8 mouse cellular contexts compared by ENCODE assay signal in the genomic region with DNA sequence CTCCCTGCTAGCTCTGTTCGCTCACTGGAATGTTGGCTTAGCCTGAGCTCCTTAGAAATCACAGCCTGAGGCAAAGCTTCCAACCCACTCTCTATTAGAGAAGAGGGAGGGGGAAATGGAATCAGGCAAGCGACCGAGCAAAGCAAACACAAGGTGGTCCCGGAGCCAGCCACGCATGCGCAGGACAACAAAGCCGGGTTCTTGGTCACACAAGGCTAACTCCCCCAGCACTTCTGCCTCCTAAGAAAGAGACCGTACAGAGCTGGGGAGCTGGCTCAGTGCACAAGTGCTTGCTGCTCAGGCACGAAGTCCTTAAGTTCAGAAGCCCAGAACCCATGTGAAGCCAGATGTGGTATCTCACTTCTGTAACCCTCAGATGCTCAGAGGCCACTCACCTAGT. TPM values are rescaled to one million over a fixed set of nuclear protein-coding genes. Genes with fewer than 3 reads are reported as not detected.
DNase-seq lines count a peak whose midpoint lies in the region; ATAC-seq and TF ChIP-seq lines count a peak whose summit lies in the region.

No protein-coding gene starts in this region.

- H3K4me1 ChIP-seq in embryonic facial prominence, embryonic 11.5 days (ENCODE audit: control insufficient read depth, insufficient read depth, low read length): no peaks in the 10 kb centered on the region
- no peaks in the 10 kb centered on the region for H3K4me1 ChIP-seq in hindbrain, embryonic 16.5 days (ENCODE audit: control insufficient read depth, insufficient read depth, low read depth, low read length)
- no peaks in the 10 kb centered on the region for H3K4me1 ChIP-seq in neural tube, embryonic 11.5 days (ENCODE audit: control insufficient read depth, insufficient read depth, low read length)

- H3K27me3 ChIP-seq in embryonic facial prominence, embryonic 11.5 days (ENCODE audit: control insufficient read depth, insufficient read depth, low read length): no peaks in the 10 kb centered on the region
- H3K27me3 ChIP-seq in hindbrain, embryonic 16.5 days (replicated peaks; ENCODE audit: control insufficient read depth, insufficient read depth, low read length): no peaks in the 10 kb centered on the region
- H3K27me3 ChIP-seq in neural tube, embryonic 11.5 days (ENCODE audit: control insufficient read depth, insufficient read depth, low read length): no peaks in the 10 kb centered on the region

- no peaks in the 10 kb centered on the region for H3K36me3 ChIP-seq in embryonic facial prominence, embryonic 11.5 days (replicated peaks; ENCODE audit: control insufficient read depth, insufficient read depth, low read depth, low read length)
- no peaks in the 10 kb centered on the region for H3K36me3 ChIP-seq in hindbrain, embryonic 16.5 days (ENCODE audit: control insufficient read depth, insufficient read depth, low read length)
- no peaks in the 10 kb centered on the region for H3K36me3 ChIP-seq in neural tube, embryonic 11.5 days (ENCODE audit: control insufficient read depth, insufficient read depth, low read length)

- intact Hi-C loops in left cerebral cortex, postnatal 4 days (cut with DNase I): no loop called here
- intact Hi-C loops in left cerebral cortex, adult 2 months (cut with DNase I): no loop called here

- WGBS in embryonic facial prominence, embryonic 11.5 days: 36% methylated on average over 9 of the region's 9 CpGs
- 52% methylated on average over 9 of the region's 9 CpGs for WGBS in hindbrain, embryonic 16.5 days
- 70% methylated on average over 9 of the region's 9 CpGs for WGBS in neural tube, embryonic 11.5 days

- peak; percentile 36 for DNase-seq in left cerebral cortex, postnatal 4 days
- no peak for DNase-seq in left cerebral cortex, adult 2 months (ENCODE audit: extremely low spot score in 1 of 2, low spot score in 2 of 2)
- DNase-seq in embryonic facial prominence, embryonic 11.5 days (ENCODE audit: low spot score): peak; percentile 78
- peak; percentile 21 for DNase-seq in neural tube, embryonic 11.5 days (ENCODE audit: low spot score)
- no peak for DNase-seq in thymus, postnatal 36 days
- no peak for DNase-seq in gastrocnemius, postnatal 25 days
- DNase-seq in gastrocnemius, adult 18-20 months (ENCODE audit: low spot score): no peak

- peaks cover 1% of the 10 kb centered on the region; the same call in 1 of the 2 replicates for H3K9me3 ChIP-seq in embryonic facial prominence, embryonic 11.5 days (replicated peaks; ENCODE audit: control insufficient read depth, low read length)
- H3K9me3 ChIP-seq in hindbrain, embryonic 16.5 days (ENCODE audit: control insufficient read depth, low read length): peaks cover 10% of the 10 kb centered on the region
- no peaks in the 10 kb centered on the region for H3K9me3 ChIP-seq in neural tube, embryonic 11.5 days (ENCODE audit: control insufficient read depth, low read length)

- no peak for TF ChIP-seq CTCF in left cerebral cortex, adult 2 months (IDR thresholded peaks at IDR 0.05)

- ATAC-seq in embryonic facial prominence, embryonic 11.5 days (replicated peaks; ENCODE audit: insufficient number of reproducible peaks, low FRiP score, low TSS enrichment, low read depth): 0 out of 2 replicates have a peak, but pooled peaks have one; percentile 19
- ATAC-seq in hindbrain, embryonic 16.5 days: no peak
- ATAC-seq in neural tube, embryonic 11.5 days (ENCODE audit: insufficient read depth, low FRiP score, low TSS enrichment): no peak

- no peak overlapping the region for H3K27ac ChIP-seq in left cerebral cortex, adult 2 months
- peak overlapping the region; percentile 44; the same call in 1 of the 2 replicates for H3K27ac ChIP-seq in embryonic facial prominence, embryonic 11.5 days (replicated peaks; ENCODE audit: low read depth, low read length)
- H3K27ac ChIP-seq in hindbrain, embryonic 16.5 days (ENCODE audit: low read depth, low read length): no peak overlapping the region
- H3K27ac ChIP-seq in neural tube, embryonic 11.5 days (ENCODE audit: low read depth, low read length): no peak overlapping the region

- peak overlapping the region; percentile 5; the same call in 1 of the 2 replicates for H3K4me2 ChIP-seq in embryonic facial prominence, embryonic 11.5 days (ENCODE audit: low read depth, low read length)
- 0 out of 2 replicates have a peak overlapping the region, but pooled peaks have one; percentile 28 for H3K4me2 ChIP-seq in hindbrain, embryonic 16.5 days (ENCODE audit: low read length)
- no peak overlapping the region for H3K4me2 ChIP-seq in neural tube, embryonic 11.5 days (ENCODE audit: low read depth)

- no peak overlapping the region for H3K4me3 ChIP-seq in left cerebral cortex, adult 2 months
- H3K4me3 ChIP-seq in embryonic facial prominence, embryonic 11.5 days (ENCODE audit: low read depth, low read length): no peak overlapping the region
- no peak overlapping the region for H3K4me3 ChIP-seq in hindbrain, embryonic 16.5 days (ENCODE audit: low read length)
- H3K4me3 ChIP-seq in neural tube, embryonic 11.5 days (ENCODE audit: low read depth, low read length): no peak overlapping the region

- H3K9ac ChIP-seq in embryonic facial prominence, embryonic 11.5 days (replicated peaks; ENCODE audit: low read length): no peak overlapping the region; the same call in 1 of the 2 replicates
- H3K9ac ChIP-seq in hindbrain, embryonic 16.5 days (ENCODE audit: low read depth, low read length): no peak overlapping the region
- H3K9ac ChIP-seq in neural tube, embryonic 11.5 days (ENCODE audit: low read length): no peak overlapping the region

RNA-seq across cellular contexts. Expression of a gene that starts 12.1 kb away (rescaled TPM):
- total RNA-seq in left cerebral cortex, postnatal 4 days (2021): 100 to 1,000 TPM; 184 TPM
- 100 to 1,000 TPM; 197 TPM for total RNA-seq in left cerebral cortex, adult 2 months (2021)
- polyA plus RNA-seq in embryonic facial prominence, embryonic 11.5 days (2014; fragmentation: Nextera tagmentation; extraction: Ambion mirVana): 492 and 522 TPM in 2 replicates
- 342 and 378 TPM in 2 replicates for polyA plus RNA-seq in hindbrain, embryonic 16.5 days (2015; fragmentation: Nextera tagmentation; extraction: Ambion mirVana)
- 397 and 410 TPM in 2 replicates for polyA plus RNA-seq in neural tube, embryonic 11.5 days (2014; fragmentation: Nextera tagmentation; extraction: Ambion mirVana)
- total RNA-seq in gastrocnemius, postnatal 25 days (2021): 100 to 1,000 TPM; 423 to 444 TPM
- 100 to 1,000 TPM; 310 to 342 TPM for total RNA-seq in gastrocnemius, adult 18-20 months (2021)

RNA-seq across cellular contexts. Expression of a gene that starts 49.7 kb away (rescaled TPM):
- total RNA-seq in left cerebral cortex, postnatal 4 days (2021): 100 to 1,000 TPM; 298 to 302 TPM
- 100 to 1,000 TPM; 306 to 324 TPM for total RNA-seq in left cerebral cortex, adult 2 months (2021)
- polyA plus RNA-seq in embryonic facial prominence, embryonic 11.5 days (2014; fragmentation: Nextera tagmentation; extraction: Ambion mirVana): 314 and 316 TPM in 2 replicates
- polyA plus RNA-seq in hindbrain, embryonic 16.5 days (2015; fragmentation: Nextera tagmentation; extraction: Ambion mirVana): 339 and 345 TPM in 2 replicates
- polyA plus RNA-seq in neural tube, embryonic 11.5 days (2014; fragmentation: Nextera tagmentation; extraction: Ambion mirVana): 263 and 269 TPM in 2 replicates
- total RNA-seq in gastrocnemius, postnatal 25 days (2021): 100 to 1,000 TPM; 472 to 500 TPM
- total RNA-seq in gastrocnemius, adult 18-20 months (2021): 100 to 1,000 TPM; 416 to 422 TPM

RNA-seq across cellular contexts. Expression of a gene that starts 50.2 kb away (rescaled TPM):
- total RNA-seq in left cerebral cortex, postnatal 4 days (2021): 10 to 100 TPM; 32.8 to 38.3 TPM
- total RNA-seq in left cerebral cortex, adult 2 months (2021): 10 to 100 TPM; 62.4 to 84.3 TPM
- 91.6 and 106 TPM in 2 replicates for polyA plus RNA-seq in embryonic facial prominence, embryonic 11.5 days (2014; fragmentation: Nextera tagmentation; extraction: Ambion mirVana)
- polyA plus RNA-seq in hindbrain, embryonic 16.5 days (2015; fragmentation: Nextera tagmentation; extraction: Ambion mirVana): 43.7 and 57.7 TPM in 2 replicates
- 22.0 and 22.8 TPM in 2 replicates for polyA plus RNA-seq in neural tube, embryonic 11.5 days (2014; fragmentation: Nextera tagmentation; extraction: Ambion mirVana)
- 10 to 100 TPM; 23.4 to 25.1 TPM for total RNA-seq in gastrocnemius, postnatal 25 days (2021)
- total RNA-seq in gastrocnemius, adult 18-20 months (2021): 10 to 100 TPM; 18.5 to 29.9 TPM

Comparison
In these comparisons a context has a peak if more than half of its experiments do, and no peak if none do; other contexts are left out.
1. DNase-seq: peak in left cerebral cortex, postnatal 4 days (single experiment), embryonic facial prominence, embryonic 11.5 days (single experiment) and neural tube, embryonic 11.5 days (single experiment); none in left cerebral cortex, adult 2 months (0 of 2), thymus, postnatal 36 days (0 of 2), gastrocnemius, postnatal 25 days (single experiment) and gastrocnemius, adult 18-20 months (single experiment).